Mouse (Mus musculus) heart, postnatal 0 days (tissue): Measurements from ENCODE around the gene Jaml. TPM values are rescaled to one million over a fixed set of nuclear protein-coding genes. Genes with fewer than 3 reads are reported as not detected.

Source experiments
- ATAC-seq: fragments of 200-750 bp; cut with Nextera tagmentation; 2 replicates; pipeline ENCODE4 v1.8.0; 2017; ENCODE audit warnings: low read depth, moderate number of reproducible peaks, moderate library complexity; ENCODE audit not compliant: insufficient read depth
- DNase-seq: peaks from one replicate; pipeline ENCODE4 v3.0.0-alpha.2; 2016; ENCODE audit warnings: low spot score
- H3K27ac ChIP-seq: fragments of 300-500 bp; sonication (generic); 2 replicates; pipeline ENCODE4 v1.5.1; 2014; ENCODE audit warnings: low read depth, mild to moderate bottlenecking
- H3K27me3 ChIP-seq: fragments of 300-500 bp; sonication (generic); 2 replicates; pipeline ENCODE4 v1.6.1; 2014; ENCODE audit warnings: low read length, mixed read lengths; ENCODE audit not compliant: control insufficient read depth, insufficient read depth
- H3K36me3 ChIP-seq: fragments of 300-500 bp; sonication (generic); replicated peaks from 2 replicates; pipeline ENCODE4 v1.6.1; 2014; ENCODE audit warnings: low read length, mixed read lengths; ENCODE audit not compliant: control insufficient read depth, insufficient read depth
- H3K4me1 ChIP-seq: fragments of 300-500 bp; sonication (generic); 2 replicates; pipeline ENCODE4 v1.6.1; 2014; ENCODE audit warnings: antibody characterized with exemption; ENCODE audit not compliant: control insufficient read depth, insufficient read depth
- H3K4me2 ChIP-seq: fragments of 300-500 bp; sonication (generic); 2 replicates; pipeline ENCODE4 v1.6.1; 2014; ENCODE audit warnings: low read depth, mild to moderate bottlenecking, low read length, moderate library complexity
- H3K4me3 ChIP-seq: fragments of 300-500 bp; sonication (generic); 2 replicates; pipeline ENCODE4 v1.5.1; 2014; ENCODE audit warnings: low read depth, low read length
- H3K9ac ChIP-seq: fragments of 300-500 bp; sonication (generic); replicated peaks from 2 replicates; pipeline ENCODE4 v1.6.1; 2014; ENCODE audit warnings: low read depth, low read length, mixed read lengths
- H3K9me3 ChIP-seq: fragments of 300-500 bp; sonication (generic); replicated peaks from 2 replicates; pipeline ENCODE4 v1.6.1; 2016; ENCODE audit warnings: low read length; ENCODE audit not compliant: control insufficient read depth
- CTCF ChIP-seq: IDR thresholded peaks from 2 replicates; pipeline ENCODE4 v1.5.1; 2016; ENCODE audit warnings: antibody characterized with exemption, control low read depth, low read depth
- EP300 ChIP-seq: IDR thresholded peaks from 2 replicates; pipeline ENCODE4 v1.6.1; 2016; ENCODE audit warnings: antibody characterized with exemption, low read depth
- WGBS: fragments of 180-500 bp; shearing (Covaris S2); extraction: QIAGEN DNeasy Blood & Tissue Kit; methylation state at CpG from one replicate; pipeline ENCODE4 v1.1.7; 2014; 5-methylcytosine and 5-hydroxymethylcytosine counted together
- polyA plus RNA-seq: library from polyadenylated mRNA; unstranded; fragments of >200 nt; fragmentation: Nextera tagmentation; extraction: Ambion mirVana; gene quantifications from 2 replicates; pipeline ENCODE4 v1.2.1, GENCODE M21; 2015
- total RNA-seq: library from RNA; depleted of rRNA; stranded (reverse); fragments of >200 nt; gene quantifications from 2 replicates; pipeline ENCODE4 v1.2.3, GENCODE M21; 2014; ENCODE audit warnings: low replicate concordance

The Jaml gene
- total and polyA plus RNA-seq, 2 experiments from 2014 or later = 0.08 TPM; not detected in 1

DNA sequence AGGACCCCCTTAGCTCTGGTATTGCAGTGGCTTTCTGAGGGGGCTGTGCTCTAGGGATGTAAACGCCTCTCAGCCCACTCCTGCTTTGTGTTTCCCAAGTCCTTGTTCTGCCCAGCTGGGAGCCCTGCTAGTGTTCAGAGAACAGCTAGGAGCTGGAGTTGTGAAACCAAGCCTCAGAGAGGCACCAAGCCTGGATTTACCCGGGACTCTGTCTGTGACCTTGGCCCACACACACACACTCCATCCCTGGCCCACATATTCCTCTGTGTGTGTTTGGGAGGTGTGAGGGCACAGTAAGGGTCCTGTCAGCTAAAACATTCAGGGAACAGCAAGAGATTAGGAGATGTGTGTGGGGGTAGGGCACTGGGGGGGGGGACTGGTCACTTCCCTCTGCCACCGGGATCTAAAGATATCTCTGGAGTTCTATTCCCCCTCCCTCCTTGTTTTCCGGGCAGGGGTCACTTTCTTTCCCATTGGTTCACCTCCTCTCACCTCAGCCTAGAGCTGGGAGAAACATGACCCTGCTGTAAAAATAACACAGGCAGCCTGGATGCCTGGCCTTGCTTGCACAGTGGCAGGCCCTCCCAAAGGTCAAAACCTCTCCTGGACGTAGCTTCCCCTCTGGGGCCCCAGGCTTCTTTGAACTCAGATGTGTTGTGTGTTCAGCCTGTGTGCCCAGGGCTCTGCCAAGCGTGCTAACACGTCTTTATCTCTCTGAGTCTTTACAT is 57.6 kb downstream of the Jaml start:
- no peaks in the 10 kb centered on the region for H3K9me3 ChIP-seq
- WGBS = 19% methylated on average over 7 of the region's 7 CpGs
- peaks cover 18% of the 10 kb centered on the region; the same call in 1 of the 2 replicates for H3K4me1 ChIP-seq
- no peak overlapping the region for H3K27ac ChIP-seq
- DNase-seq (no peak), ATAC-seq (0 out of 2 replicates have a peak, but pooled peaks have one; percentile 25)
- H3K9ac ChIP-seq = no peak overlapping the region
- TF ChIP-seq EP300 (no peak), CTCF (no peak)
- H3K36me3 ChIP-seq = no peaks in the 10 kb centered on the region
- H3K27me3 ChIP-seq = peaks cover 81% of the 10 kb centered on the region
- no peak overlapping the region for H3K4me2 ChIP-seq
- H3K4me3 ChIP-seq = no peak overlapping the region

DNA sequence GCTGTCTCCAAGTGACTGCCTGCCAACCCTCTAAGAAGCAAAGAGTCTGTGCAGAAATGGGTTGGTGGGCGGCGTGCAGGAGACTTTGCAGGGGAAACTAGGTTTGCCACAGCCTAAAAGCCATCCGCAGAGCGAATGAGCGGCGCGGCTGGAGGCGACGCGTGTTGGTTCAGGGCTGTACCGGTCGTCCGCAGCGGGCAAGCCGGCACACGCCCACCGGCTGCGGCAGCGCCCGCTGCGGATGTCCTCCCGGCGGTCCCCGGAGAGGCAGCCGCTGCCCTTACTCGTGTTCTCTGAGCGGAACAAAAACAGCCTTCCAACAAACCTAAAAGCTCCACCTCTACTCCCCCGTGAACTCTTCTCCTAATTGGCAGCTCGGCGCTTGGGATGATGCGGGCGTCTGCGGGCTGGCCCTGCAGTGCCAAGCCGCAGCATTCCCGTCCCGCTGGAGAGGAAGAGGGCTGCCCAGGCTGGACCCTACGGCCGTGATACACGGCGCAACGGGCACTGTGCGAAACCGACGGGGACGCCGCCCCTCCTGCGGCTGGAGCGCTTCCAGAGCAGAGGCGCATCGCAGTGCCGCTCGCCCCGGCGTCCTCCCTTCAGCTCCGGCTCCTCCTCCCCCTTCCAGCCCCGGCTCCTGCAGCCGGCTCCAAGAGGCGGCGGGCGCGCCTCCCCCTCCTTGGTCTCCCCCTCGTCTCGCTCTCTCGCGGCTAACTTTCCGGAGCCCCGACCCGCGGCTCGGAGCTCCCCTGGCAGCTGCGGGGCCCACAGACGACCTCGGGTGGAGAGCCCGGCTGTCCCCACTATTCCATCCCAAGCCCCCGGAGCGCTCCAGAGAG is 59.4 kb downstream of the Jaml start, which contains the start of gene Scn4b:
Gene Scn4b, plus strand, starts transcription at position 205 of the 842 bp plus-strand sequence.
- H3K9me3 ChIP-seq = no peaks in the 10 kb centered on the region
- no peaks in the 10 kb centered on the region for H3K36me3 ChIP-seq
- peak within 1 kb of the TSS; percentile 51 for H3K4me3 ChIP-seq
- under 1% methylated on average over 74 of the region's 76 CpGs for WGBS
- 0 out of 2 replicates have a peak within 1 kb of the TSS, but pooled peaks have one; percentile 10 for H3K9ac ChIP-seq
- peak within 1 kb of the TSS; percentile 72 for H3K4me2 ChIP-seq
- H3K27ac ChIP-seq = no peak within 1 kb of the TSS
- peak; percentile 42; the same call in 1 of the 2 replicates for ATAC-seq
- no peak for DNase-seq
- peaks cover 18% of the 10 kb centered on the region; the same call in 1 of the 2 replicates for H3K4me1 ChIP-seq
- H3K27me3 ChIP-seq = peaks cover 95% of the 10 kb centered on the region
- no peak for TF ChIP-seq CTCF
- TF ChIP-seq EP300 = no peak

- WGBS = 8% methylated on average over 7 of the region's 7 CpGs
- peaks cover 18% of the 10 kb centered on the region; the same call in 1 of the 2 replicates for H3K4me1 ChIP-seq
- peaks cover 93% of the 10 kb centered on the region for H3K27me3 ChIP-seq
- ATAC-seq (no peak), DNase-seq (no peak)
- no peaks in the 10 kb centered on the region for H3K9me3 ChIP-seq
- peak overlapping the region; percentile 51 for H3K4me3 ChIP-seq
- no peak overlapping the region for H3K9ac ChIP-seq
- peak overlapping the region; percentile 72 for H3K4me2 ChIP-seq
- no peak overlapping the region for H3K27ac ChIP-seq
- H3K36me3 ChIP-seq = no peaks in the 10 kb centered on the region
- no peak for TF ChIP-seq EP300
- TF ChIP-seq CTCF = no peak
Observed at GRCm38 (mm10) chr9:45139082-45139481, 60.1 kb downstream of the Jaml start.

- Histone ChIP-seq H3K9ac (no peak overlapping the region), H3K27ac (no peak overlapping the region), H3K9me3 (no peaks in the 10 kb centered on the region), H3K4me1 (peaks cover 18% of the 10 kb centered on the region; the same call in 1 of the 2 replicates), H3K27me3 (peaks cover 95% of the 10 kb centered on the region), H3K4me2 (no peak overlapping the region), H3K4me3 (no peak overlapping the region), H3K36me3 (no peaks in the 10 kb centered on the region)
- DNase-seq (no peak), ATAC-seq (no peak)
- TF ChIP-seq EP300 (no peak), CTCF (no peak)
- 73% methylated on average over 7 of the region's 7 CpGs for WGBS
Observed at GRCm38 (mm10) chr9:45140945-45141344, 62.0 kb downstream of the Jaml start.

- H3K4me2 ChIP-seq = no peak overlapping the region
Observed at GRCm38 (mm10) chr9:45142686-45143085, 63.7 kb downstream of the Jaml start.

More at GRCm38 (mm10) chr9:45142686-45143085, 63.7 kb downstream of the Jaml start:
- Histone ChIP-seq H3K4me1 (peaks cover 5% of the 10 kb centered on the region; the same call in 1 of the 2 replicates), H3K27ac (no peak overlapping the region), H3K9me3 (no peaks in the 10 kb centered on the region), H3K4me3 (no peak overlapping the region), H3K9ac (no peak overlapping the region), H3K36me3 (no peaks in the 10 kb centered on the region), H3K27me3 (peaks cover 96% of the 10 kb centered on the region)
- whole genome bisulfite sequencing = 48% methylated on average over 3 of the region's 3 CpGs
- no peak for DNase-seq
- TF ChIP-seq CTCF = no peak
- TF ChIP-seq EP300 = no peak
- ATAC-seq = no peak
